Mouse (Mus musculus): ENCODE results near the gene Gm6657.

- no peak for TF ChIP-seq POLR2A (IDR thresholded peaks at IDR 0.05; ENCODE audit: insufficient read depth, low read depth, low read length)
- TF ChIP-seq CTCF (IDR thresholded peaks at IDR 0.05; ENCODE audit: insufficient read depth, low read depth, low read length), result no peak
Observed at GRCm38 (mm10) chr12:78228139-78228538, 34.1 kb downstream of the Gm6657 start.

Measured in olfactory bulb, adult 2 months (tissue).